Mouse (Mus musculus) layer of hippocampus, postnatal 36 days (tissue): ENCODE results near the gene Mtfmt. TPM values are rescaled to one million over a fixed set of nuclear protein-coding genes. Genes with fewer than 3 reads are reported as not detected.

ENCODE experiments used
- total RNA-seq, 2 experiments: library from RNA; stranded (reverse); gene quantifications; 2 replicates each; pipeline ENCODE4 v1.2.3; 2021

The Mtfmt gene
- total RNA-seq, 2 experiments from 2014 or later, result 17.9 to 20.2 TPM

Other genes with a start within 250 kb of the Mtfmt start
- gene Parp16, start 240.4 kb upstream of the Mtfmt start, total RNA-seq, result 1 to 10 TPM; 4.6 to 4.9 TPM
- gene Cilp, start 170.6 kb upstream of the Mtfmt start, total RNA-seq, result not detected
- gene Clpx, start 141.5 kb upstream of the Mtfmt start, total RNA-seq, result 10 to 100 TPM; 31.8 to 32.2 TPM
- gene Pdcd7, start 89.7 kb upstream of the Mtfmt start, total RNA-seq, result 10 to 100 TPM; 29.1 to 30.9 TPM
- 1 to 10 TPM; 3.5 to 4.9 TPM for gene Ubap1l, start 74.7 kb upstream of the Mtfmt start, total RNA-seq
- under 1 TPM; 0.22 to 0.25 TPM for gene Kbtbd13, start 44.1 kb upstream of the Mtfmt start, total RNA-seq
- 1 to 10 TPM; 3.3 to 3.7 TPM for gene Rasl12, start 37.3 kb upstream of the Mtfmt start, total RNA-seq
- not detected for gene Slc51b, start 12.8 kb upstream of the Mtfmt start, total RNA-seq
- gene Spg21, start 25.2 kb downstream of the Mtfmt start, total RNA-seq, result 10 to 100 TPM; 29.2 to 34.3 TPM
- 1 to 10 TPM; 2.9 to 3.5 TPM for gene Ankdd1a, start 84.4 kb downstream of the Mtfmt start, total RNA-seq
- gene Plekho2, start 144.3 kb downstream of the Mtfmt start, total RNA-seq, result 10 to 100 TPM in 1 of 2 experiments, 1 to 10 TPM in 1; 9.8 to 10.9 TPM
- under 1 TPM; 0.12 to 0.25 TPM for gene Pif1, start 151.4 kb downstream of the Mtfmt start, total RNA-seq
- gene Rbpms2, start 193.9 kb downstream of the Mtfmt start, total RNA-seq, result 1 to 10 TPM; 3.2 to 4.0 TPM
- 100 to 1,000 TPM; 189 to 220 TPM for gene Oaz2, start 232.2 kb downstream of the Mtfmt start, total RNA-seq